Mouse (Mus musculus): ENCODE results near the gene Ppfia2.

The Ppfia2 gene

DNA sequence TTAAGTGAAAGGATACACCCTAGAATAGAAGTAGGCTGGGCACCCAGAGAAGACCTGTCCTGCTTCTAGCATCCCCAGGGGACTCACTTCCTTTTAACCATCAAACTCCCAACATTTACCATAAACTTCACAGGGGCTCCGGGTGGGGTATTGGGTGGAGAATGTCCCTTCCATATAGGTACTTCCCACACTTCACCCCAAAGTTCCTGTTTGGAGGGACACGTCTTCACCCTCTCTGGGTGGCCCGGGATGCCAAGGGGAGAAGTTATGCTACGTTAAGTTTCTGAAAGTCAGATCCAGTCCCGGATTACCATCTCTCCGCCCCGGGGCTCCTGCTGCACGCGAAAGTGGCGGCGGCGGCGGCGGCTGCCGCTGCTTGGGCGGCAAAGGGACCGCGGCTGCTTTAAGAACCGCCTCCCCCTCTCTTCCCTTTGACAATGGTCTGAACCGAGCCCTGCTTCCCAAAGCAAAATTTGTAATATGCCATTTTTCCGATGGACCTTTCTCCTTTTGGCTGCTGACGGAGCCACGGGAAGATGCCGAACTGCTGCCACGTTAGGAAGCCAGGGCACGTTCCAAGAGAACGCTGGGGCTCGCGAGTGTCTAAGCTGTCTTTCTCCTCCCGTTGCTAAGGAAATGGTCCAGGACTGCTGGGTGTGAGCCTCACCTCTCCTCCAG lies at the start of gene Ppfia2:
Ppfia2 (plus strand) TSS at position 485 of the 678 bp plus-strand sequence.
- DNase-seq (ENCODE audit: low spot score in 2 of 2) = peak; percentile 45 to 70

- peak; percentile 76 to 83 for DNase-seq (ENCODE audit: low spot score in 2 of 2)
Measured at GRCm38 (mm10) chr10:106468956-106469721, 1.0 kb upstream of the Ppfia2 start.

DNA sequence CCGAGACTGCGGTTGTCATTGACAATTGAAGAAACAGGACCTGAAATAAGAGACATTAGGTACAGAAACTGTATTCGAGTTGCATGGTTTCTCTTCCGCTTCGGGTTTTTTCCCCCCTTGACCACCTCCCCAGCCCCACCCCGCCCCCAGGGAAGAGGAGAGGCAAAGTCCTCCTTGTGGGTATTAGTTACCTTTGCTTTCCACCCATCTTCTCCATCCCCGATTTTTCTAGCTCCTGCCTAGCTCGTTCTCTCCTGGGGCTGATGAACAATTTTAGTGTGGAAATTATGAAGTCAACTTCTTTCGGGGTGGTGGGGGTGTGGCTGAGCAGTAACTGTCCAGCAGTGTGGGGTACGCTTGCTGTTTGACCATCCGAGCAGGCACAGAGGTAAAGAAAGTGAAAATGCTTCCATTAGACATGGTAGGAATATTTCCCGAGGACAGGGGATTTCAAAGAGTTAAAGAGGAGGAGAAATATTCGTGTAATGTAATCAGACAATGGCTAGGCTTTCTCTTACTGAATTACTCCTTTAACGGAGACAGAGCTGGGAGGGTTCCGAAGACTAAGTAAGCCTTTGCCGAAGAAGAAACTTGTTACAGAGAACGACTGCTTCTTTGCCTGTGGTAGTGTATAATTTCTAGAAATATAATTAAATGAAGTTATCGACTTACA lies 530 bp downstream of the Ppfia2 start:
- peak in 1 of 2 experiments; percentile 7 for DNase-seq (ENCODE audit: low spot score in 2 of 2)

DNA sequence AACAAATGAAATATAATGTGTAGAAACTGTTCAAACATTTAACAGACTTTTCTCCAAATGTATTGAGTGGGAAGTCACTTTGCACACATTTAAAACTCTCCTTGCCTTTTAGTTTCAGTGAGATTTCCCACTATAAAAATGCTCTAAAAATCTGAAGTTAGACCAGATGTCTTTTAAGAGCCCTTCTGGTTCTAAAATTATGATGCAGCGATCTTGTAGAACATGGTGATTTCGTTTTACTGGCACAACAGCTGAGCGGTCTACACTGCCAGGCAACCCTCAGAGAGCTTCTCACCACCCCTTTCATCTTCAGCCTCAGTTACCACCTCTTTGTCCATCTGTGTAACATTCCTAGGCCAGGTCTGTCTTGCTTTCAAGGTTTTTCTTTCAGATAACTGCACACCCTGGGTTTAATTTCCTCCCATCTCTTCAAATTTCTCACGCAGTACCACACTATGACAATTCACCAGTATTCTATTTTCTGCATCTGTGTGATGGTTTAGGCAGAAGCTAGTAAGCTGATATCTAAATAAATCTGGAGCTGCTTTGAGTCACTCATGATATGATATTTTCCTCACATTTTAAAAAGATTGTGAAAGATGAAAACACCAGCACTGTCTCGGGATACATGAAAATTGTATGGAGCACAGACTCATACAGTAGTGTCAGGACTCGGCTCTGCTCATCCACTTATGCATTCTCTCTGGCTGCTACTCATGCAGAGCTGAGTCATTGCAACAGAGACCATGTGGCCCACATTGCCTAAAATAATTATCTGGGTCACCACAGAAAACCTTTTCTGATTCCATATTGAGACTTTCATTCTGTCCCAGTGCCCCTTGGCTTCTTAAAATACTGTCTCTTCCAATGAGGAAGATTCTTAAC lies 39.4 kb downstream of the Ppfia2 start:
- peak; percentile 13 to 20 for DNase-seq (ENCODE audit: low spot score in 2 of 2)

GRCm38 (mm10) chr10:106566036-106566435 lies 95.9 kb downstream of the Ppfia2 start:
- DNase-seq (ENCODE audit: low spot score in 2 of 2) = peak in 1 of 2 experiments; percentile 68

GRCm38 (mm10) chr10:106585026-106585425 lies 114.9 kb downstream of the Ppfia2 start:
- no peak for DNase-seq (ENCODE audit: low spot score in 2 of 2)

DNA sequence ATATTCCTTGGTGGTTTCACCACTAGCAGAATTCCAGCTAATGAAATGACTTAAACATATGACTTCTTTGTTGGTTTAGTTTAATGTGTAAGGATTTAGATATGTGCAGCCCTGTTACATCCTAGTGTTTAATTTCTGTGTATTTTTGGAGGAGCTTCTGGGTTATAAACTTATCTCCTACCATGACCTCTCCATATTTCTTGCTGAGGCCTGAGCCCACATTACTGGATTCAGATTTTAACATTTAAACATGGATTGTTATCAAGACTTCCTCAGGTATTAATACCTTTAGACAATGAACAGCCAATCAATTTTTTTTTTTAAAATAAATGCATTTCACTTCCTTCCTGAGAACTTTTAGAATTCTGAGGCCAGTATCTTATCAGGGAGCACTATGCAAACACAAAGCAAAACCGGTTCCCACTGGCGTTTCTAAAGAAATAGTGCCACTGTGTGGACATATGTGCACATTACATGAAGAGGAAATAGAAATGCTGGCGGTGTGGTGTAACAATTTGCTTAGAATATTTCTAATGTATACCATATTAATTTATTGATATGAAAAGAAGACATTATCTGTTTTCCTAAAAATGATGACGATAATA lies 115.4 kb downstream of the Ppfia2 start:
- DNase-seq (ENCODE audit: low spot score in 2 of 2) = peak in 1 of 2 experiments; percentile 49

DNA sequence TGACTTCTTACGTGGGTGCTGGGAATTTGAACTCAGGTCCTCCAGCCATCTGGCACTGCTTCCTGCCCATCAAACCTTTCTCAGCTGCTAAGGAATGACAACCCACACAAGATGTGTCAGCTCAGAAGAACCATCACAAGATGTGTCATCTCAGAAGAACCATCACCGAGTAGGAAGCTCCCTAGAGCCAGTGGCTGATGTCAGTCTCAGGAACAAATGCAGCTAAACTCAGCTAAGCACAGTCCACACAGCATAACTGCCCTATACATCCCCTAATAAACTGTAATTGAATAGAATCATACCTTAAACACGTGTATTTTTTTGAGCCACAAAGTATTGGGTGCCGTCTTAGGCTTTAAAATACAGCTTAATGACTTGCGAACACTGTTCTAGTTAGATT lies 117.7 kb downstream of the Ppfia2 start:
- no peak for DNase-seq (ENCODE audit: low spot score in 2 of 2)

DNA sequence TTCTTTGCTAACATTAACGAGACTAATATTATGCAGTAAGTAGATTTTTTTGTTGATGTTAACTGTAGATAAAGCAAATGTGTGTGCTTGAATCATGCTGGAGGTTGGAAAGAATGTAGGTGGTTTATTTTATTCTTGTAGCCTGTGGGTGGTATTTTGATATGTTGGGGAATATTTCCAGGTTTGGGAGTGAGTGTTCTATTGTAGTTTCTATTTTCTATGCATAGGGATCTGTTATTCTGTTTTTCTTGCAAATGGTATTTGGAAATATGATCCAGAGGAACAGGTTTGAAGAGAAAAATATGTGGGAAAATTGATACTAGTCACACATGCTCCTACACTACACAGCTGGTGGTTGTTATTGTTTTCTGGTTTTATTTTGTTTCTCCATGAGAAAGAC lies 120.8 kb downstream of the Ppfia2 start:
- no peak for DNase-seq (ENCODE audit: low spot score in 2 of 2)

GRCm38 (mm10) chr10:106596976-106597375 lies 126.8 kb downstream of the Ppfia2 start:
- no peak for DNase-seq (ENCODE audit: low spot score in 2 of 2)

GRCm38 (mm10) chr10:106603319-106603898 lies 133.3 kb downstream of the Ppfia2 start:
- DNase-seq (ENCODE audit: low spot score in 2 of 2) = no peak

DNA sequence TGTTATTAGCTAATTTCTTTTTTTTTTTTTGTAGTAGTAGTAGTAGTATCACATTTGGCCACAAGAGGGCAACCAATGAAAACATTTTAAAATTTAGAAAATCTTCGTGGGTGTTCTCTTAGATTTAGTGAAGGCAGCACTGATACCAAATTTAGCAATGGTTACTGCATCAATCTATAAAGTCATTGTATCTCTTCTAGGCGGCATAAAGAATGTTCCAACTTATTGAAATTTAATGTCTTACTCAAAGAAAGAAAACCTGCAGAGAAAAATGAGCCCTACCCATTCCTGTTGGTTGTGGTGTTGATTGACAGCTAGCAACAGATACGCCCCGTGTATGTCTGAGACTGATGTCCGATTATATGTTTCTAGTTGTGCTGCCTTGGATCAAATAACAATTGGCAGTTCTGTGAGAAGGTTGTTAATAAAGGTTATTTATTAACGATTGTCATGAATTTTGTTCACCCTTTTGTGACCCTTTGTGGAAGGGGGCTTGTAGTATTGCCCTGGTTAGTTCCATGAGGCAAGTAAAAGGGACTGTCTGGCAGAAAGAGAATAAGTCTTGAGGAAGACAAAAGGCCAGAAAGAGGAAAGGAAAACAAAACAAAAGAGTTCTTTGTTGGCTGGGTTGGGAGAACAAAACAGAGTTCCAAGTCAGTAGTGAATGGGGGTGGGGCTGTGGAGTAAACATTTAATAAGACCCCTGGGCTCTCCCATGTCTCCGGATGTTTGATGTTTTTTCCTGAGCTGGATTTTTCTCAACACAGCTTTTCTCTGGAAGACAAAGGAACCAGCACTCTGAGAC lies 139.2 kb downstream of the Ppfia2 start:
- no peak for DNase-seq (ENCODE audit: low spot score in 2 of 2)

GRCm38 (mm10) chr10:106610222-106610621 lies 140.1 kb downstream of the Ppfia2 start:
- no peak for DNase-seq (ENCODE audit: low spot score in 2 of 2)

DNA sequence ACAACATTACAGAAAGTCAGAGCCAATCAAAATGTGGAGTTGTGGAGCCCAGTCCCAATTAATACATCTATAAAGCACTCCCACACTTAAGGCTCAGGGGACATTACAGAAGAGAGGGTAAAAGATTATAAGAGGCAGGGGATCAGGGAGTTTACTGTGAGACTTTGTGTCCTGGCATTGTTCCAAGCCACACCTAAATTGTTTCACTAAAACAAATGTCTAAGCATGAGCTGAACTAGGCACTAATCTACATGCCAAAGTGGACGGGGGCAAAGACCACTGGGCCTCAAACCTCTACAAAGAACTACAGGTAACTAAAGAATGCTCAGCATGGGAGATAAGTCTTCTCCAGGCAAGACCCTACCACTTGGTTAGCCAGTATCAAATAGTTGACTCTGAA lies 148.1 kb downstream of the Ppfia2 start:
- DNase-seq (ENCODE audit: low spot score in 2 of 2) = no peak

DNA sequence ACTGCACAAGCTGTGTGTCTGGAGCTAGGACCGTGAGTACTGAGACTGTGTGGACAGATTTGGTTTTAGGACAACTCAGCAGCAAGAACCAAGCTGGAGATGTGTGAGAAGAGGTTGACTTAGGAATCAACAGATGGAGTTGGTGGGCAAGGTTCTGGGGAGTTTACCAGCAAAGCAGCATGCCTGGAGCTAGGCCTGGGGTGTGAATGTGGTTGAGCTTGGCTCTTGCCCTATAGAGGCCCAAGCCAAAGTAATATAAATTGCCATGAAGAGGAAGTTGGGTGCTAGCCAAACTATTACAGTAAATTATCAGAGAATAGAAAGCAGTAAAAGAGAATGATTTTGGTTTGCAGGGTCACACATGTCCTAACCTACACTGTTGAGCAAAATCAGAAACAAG lies 150.8 kb downstream of the Ppfia2 start:
- no peak for DNase-seq (ENCODE audit: low spot score in 2 of 2)

DNA sequence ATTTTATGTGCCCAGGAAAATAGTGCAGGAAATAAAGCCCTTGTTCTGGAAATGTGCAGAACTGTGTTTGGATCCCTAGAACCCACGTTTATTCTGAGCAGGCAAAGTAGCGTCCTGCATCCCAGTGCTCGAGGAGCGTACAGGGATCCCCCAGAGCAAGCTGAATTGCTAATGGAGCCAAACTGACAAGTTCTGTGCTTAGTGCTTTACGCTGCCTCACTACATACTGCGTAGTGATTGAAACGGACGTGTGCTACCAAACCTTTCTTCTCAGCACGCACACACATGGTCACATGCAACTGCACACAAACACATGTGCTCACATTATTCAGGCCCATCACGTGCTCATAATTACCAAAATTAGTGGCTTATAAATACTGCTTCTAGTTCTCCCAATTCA lies 153.2 kb downstream of the Ppfia2 start:
- DNase-seq (ENCODE audit: low spot score in 2 of 2) = no peak

- peak in 1 of 2 experiments; percentile 58 for DNase-seq (ENCODE audit: low spot score in 2 of 2)
Measured at GRCm38 (mm10) chr10:106632171-106632935, 162.2 kb downstream of the Ppfia2 start.

GRCm38 (mm10) chr10:106633898-106634297 lies 163.8 kb downstream of the Ppfia2 start:
- DNase-seq (ENCODE audit: low spot score in 2 of 2) = no peak

DNA sequence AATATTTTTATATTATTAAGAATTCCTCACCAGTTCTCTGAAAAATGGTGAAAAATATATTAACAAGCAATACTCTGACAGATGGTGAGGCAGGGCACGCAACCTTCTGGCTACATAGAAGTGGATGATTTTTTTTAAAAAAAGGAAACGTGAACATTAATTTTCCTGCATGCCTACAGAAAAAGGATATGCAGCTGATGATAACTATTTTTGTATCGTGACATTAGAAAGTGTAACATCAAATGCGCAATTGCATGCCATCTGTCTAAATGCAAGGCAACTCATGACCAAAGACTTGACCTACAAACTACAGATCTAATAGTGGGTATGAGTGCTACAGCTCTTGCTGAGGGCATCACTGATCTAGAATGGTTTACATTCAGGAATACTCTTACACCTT lies 182.1 kb downstream of the Ppfia2 start:
- no peak for DNase-seq (ENCODE audit: low spot score in 2 of 2)
